ENCODE assay signal across 8 mouse cellular contexts in the genomic region with DNA sequence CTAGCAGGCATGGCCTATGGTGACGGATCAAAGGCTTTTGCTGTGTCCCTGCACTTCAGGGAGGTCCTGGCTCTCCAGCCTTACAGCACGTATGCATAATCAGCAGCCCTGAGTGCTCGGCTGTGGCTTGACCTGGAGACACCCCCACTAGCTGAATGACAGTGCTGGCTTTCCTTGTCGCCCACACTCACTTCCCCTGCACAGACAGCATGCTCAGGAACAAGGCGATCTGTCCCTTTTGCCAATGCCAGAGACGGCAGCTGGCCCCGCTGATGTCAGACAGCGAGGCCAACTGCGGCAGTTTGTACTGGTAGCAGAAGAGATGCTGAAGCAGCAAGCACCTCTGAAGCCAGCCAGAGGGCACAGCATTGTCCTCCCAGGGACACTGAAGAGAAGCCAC. TPM values are rescaled to one million over a fixed set of nuclear protein-coding genes. Genes with fewer than 3 reads are reported as not detected.
DNase-seq lines count a peak whose midpoint lies in the region.

No protein-coding gene starts in this region.

- intact Hi-C loops in gastrocnemius, postnatal 14 days (cut with DNase I; ENCODE audit: low total_unique reads) = no loop called here

- peak; percentile 47 for DNase-seq in gastrocnemius, postnatal 14 days
- DNase-seq in gastrocnemius, adult 8-10 months (ENCODE audit: low spot score in 2 of 2) = no peak
- peak; percentile 71 for DNase-seq in 416B (ENCODE audit: low read depth)
- DNase-seq in cerebellum, adult 9-11 months = peak; percentile 91
- DNase-seq in layer of hippocampus, postnatal 10 days (ENCODE audit: low spot score in 2 of 2) = peak; percentile 63 to 68
- DNase-seq in spleen, postnatal 36 days (ENCODE audit: low spot score in 2 of 2) = no peak
- DNase-seq in embryo, embryonic 9.5 days (ENCODE audit: extremely low spot score) = no peak
- DNase-seq in urinary bladder, postnatal 36 days (ENCODE audit: low spot score in 2 of 2) = no peak

RNA-seq across cellular contexts. Expression of a gene that starts 12.1 kb away (rescaled TPM):
- total RNA-seq in gastrocnemius, postnatal 14 days (2021) = 1 to 10 TPM; 8.5 to 9.0 TPM
- 1 to 10 TPM; 4.1 to 8.0 (median 6.0) TPM for total RNA-seq in gastrocnemius, adult 8-10 months (2022)
- total RNA-seq in layer of hippocampus, postnatal 10 days (2021) = 10 to 100 TPM; 66.3 to 69.1 TPM

RNA-seq across cellular contexts. Expression of a gene that starts 46.7 kb away (rescaled TPM):
- total RNA-seq in gastrocnemius, postnatal 14 days (2021) = 100 to 1,000 TPM; 816 to 919 TPM
- total RNA-seq in gastrocnemius, adult 8-10 months (2022) = 100 to 1,000 TPM; 712 to 770 (median 740) TPM
- total RNA-seq in layer of hippocampus, postnatal 10 days (2021) = 100 to 1,000 TPM; 458 to 498 TPM

RNA-seq across cellular contexts. Expression of a gene that starts 51.3 kb away (rescaled TPM):
- total RNA-seq in gastrocnemius, postnatal 14 days (2021) = under 1 TPM; 0.31 to 0.38 TPM
- under 1 TPM in 3 of 4 experiments, not detected in 1; 0.07 to 0.29 (median 0.16) TPM for total RNA-seq in gastrocnemius, adult 8-10 months (2022)
- under 1 TPM; 0.33 to 0.41 TPM for total RNA-seq in layer of hippocampus, postnatal 10 days (2021)

Comparison
In these comparisons a context has a peak if more than half of its experiments do, and no peak if none do; other contexts are left out.
1. DNase-seq: peak in gastrocnemius, postnatal 14 days (single experiment), 416B (single experiment), cerebellum, adult 9-11 months (single experiment) and layer of hippocampus, postnatal 10 days (2 of 2); none in gastrocnemius, adult 8-10 months (0 of 2), spleen, postnatal 36 days (0 of 2), embryo, embryonic 9.5 days (single experiment) and urinary bladder, postnatal 36 days (0 of 2).
2. RNA of a gene that starts 12.1 kb away (total RNA-seq): 66.3 to 69.1 TPM in layer of hippocampus, postnatal 10 days; 8.5 to 9.0 TPM in gastrocnemius, postnatal 14 days and 4.1 to 8.0 TPM in gastrocnemius, adult 8-10 months; every median in the first group is over 4 times any median in the second.